Mouse (Mus musculus): ENCODE measurements around the gene Kcnk12.
A peak's percentile ranks its signal among the peaks of the same experiment; 100 is the strongest.

The Kcnk12 gene

GRCm38 (mm10) chr17:87785721-87786120, 12.1 kb downstream of the Kcnk12 start:
- DNase-seq (ENCODE audit: low spot score in 2 of 2), result no peak

- DNase-seq (ENCODE audit: low spot score in 2 of 2), result no peak
Observed at GRCm38 (mm10) chr17:87784911-87785310, 12.9 kb downstream of the Kcnk12 start.

GRCm38 (mm10) chr17:87784141-87784831, 13.5 kb downstream of the Kcnk12 start:
- no peak for DNase-seq (ENCODE audit: low spot score in 2 of 2)

GRCm38 (mm10) chr17:87781244-87781643, 16.6 kb downstream of the Kcnk12 start:
- DNase-seq (ENCODE audit: low spot score in 2 of 2), result no peak

- DNase-seq (ENCODE audit: low spot score in 2 of 2), result no peak
Observed at GRCm38 (mm10) chr17:87780164-87780563, 17.6 kb downstream of the Kcnk12 start.

- DNase-seq (ENCODE audit: low spot score in 2 of 2), result no peak
Observed at GRCm38 (mm10) chr17:87774982-87775381, 22.8 kb downstream of the Kcnk12 start.

- DNase-seq (ENCODE audit: low spot score in 2 of 2), result no peak
Observed at GRCm38 (mm10) chr17:87773175-87773574, 24.6 kb downstream of the Kcnk12 start.

GRCm38 (mm10) chr17:87770766-87771165, 27.0 kb downstream of the Kcnk12 start:
- no peak for DNase-seq (ENCODE audit: low spot score in 2 of 2)

- no peak for DNase-seq (ENCODE audit: low spot score in 2 of 2)
Observed at GRCm38 (mm10) chr17:87766888-87767287, 30.9 kb downstream of the Kcnk12 start.

- DNase-seq (ENCODE audit: low spot score in 2 of 2), result no peak
Observed at GRCm38 (mm10) chr17:87765031-87765430, 32.8 kb downstream of the Kcnk12 start.

- no peak for DNase-seq (ENCODE audit: low spot score in 2 of 2)
Observed at GRCm38 (mm10) chr17:87763146-87763545, 34.6 kb downstream of the Kcnk12 start.

- no peak for DNase-seq (ENCODE audit: low spot score in 2 of 2)
Observed at GRCm38 (mm10) chr17:87760315-87760714, 37.5 kb downstream of the Kcnk12 start.

GRCm38 (mm10) chr17:87745926-87746888, 51.6 kb downstream of the Kcnk12 start:
- peak; percentile 7 to 62 for DNase-seq (ENCODE audit: low spot score in 2 of 2)

- DNase-seq (ENCODE audit: low spot score in 2 of 2), result no peak
Observed at GRCm38 (mm10) chr17:87744985-87745925, 52.5 kb downstream of the Kcnk12 start.

- DNase-seq (ENCODE audit: low spot score in 2 of 2), result no peak
Observed at GRCm38 (mm10) chr17:87739835-87740234, 58.0 kb downstream of the Kcnk12 start.

- no peak for DNase-seq (ENCODE audit: low spot score in 2 of 2)
Observed at GRCm38 (mm10) chr17:87737144-87737543, 60.6 kb downstream of the Kcnk12 start.

GRCm38 (mm10) chr17:87734471-87734870, 63.3 kb downstream of the Kcnk12 start:
- DNase-seq (ENCODE audit: low spot score in 2 of 2), result no peak

GRCm38 (mm10) chr17:87731962-87732361, 65.8 kb downstream of the Kcnk12 start:
- no peak for DNase-seq (ENCODE audit: low spot score in 2 of 2)

- DNase-seq (ENCODE audit: low spot score in 2 of 2), result no peak
Observed at GRCm38 (mm10) chr17:87726489-87727356, 71.1 kb downstream of the Kcnk12 start.

- no peak for DNase-seq (ENCODE audit: low spot score in 2 of 2)
Observed at GRCm38 (mm10) chr17:87724727-87725126, 73.1 kb downstream of the Kcnk12 start.

- no peak for DNase-seq (ENCODE audit: low spot score in 2 of 2)
Observed at GRCm38 (mm10) chr17:87700101-87700500, 97.7 kb downstream of the Kcnk12 start.

All from spleen, postnatal 10 days (tissue).